Mouse (Mus musculus) naive thymus-derived CD4-positive, alpha-beta T cell, adult 5 months (primary cell): Measurements from ENCODE around the gene Zfp799. TPM values are rescaled to one million over a fixed set of nuclear protein-coding genes. Genes with fewer than 3 reads are reported as not detected.

Source experiments
- polyA plus RNA-seq: library from polyadenylated mRNA; unstranded; fragments of 100-300 nt; shearing (Covaris generic); gene quantifications from one replicate; pipeline ENCODE4 v1.2.1, GENCODE M21; 2017

The Zfp799 gene
- 5.1 TPM for polyA plus RNA-seq

GRCm38 (mm10) chr17:32829540-32830417, at the start of gene Zfp799:
TSS of gene Zfp799 (minus strand) at chr17:32830261.

GRCm38 (mm10) chr17:32809544-32810374, 20.3 kb downstream of the Zfp799 start, which contains the start of gene Zfp811:
TSS of gene Zfp811 (minus strand) at chr17:32809931.

GRCm38 (mm10) chr17:32788094-32788559, 41.9 kb downstream of the Zfp799 start, which contains the start of gene Zfp871:
TSS of gene Zfp871 (minus strand) at chr17:32788287.

Other genes with a start within 250 kb of the Zfp799 start
- not detected for gene Cyp4f37, start 209.0 kb downstream of the Zfp799 start, polyA plus RNA-seq
- not detected for gene Cyp4f40, start 171.4 kb downstream of the Zfp799 start, polyA plus RNA-seq
- gene Cyp4f15, start 144.6 kb downstream of the Zfp799 start, polyA plus RNA-seq: not detected
- gene Zfp871, start 42.0 kb downstream of the Zfp799 start, polyA plus RNA-seq: 42.9 TPM
- not detected for gene Zfp811, start 20.3 kb downstream of the Zfp799 start, polyA plus RNA-seq
- 0.06 TPM for gene Zfp870, start 61.4 kb upstream of the Zfp799 start, polyA plus RNA-seq
- gene Cyp4f14, start 87.1 kb upstream of the Zfp799 start, polyA plus RNA-seq: not detected
- gene Cyp4f13, start 117.1 kb upstream of the Zfp799 start, polyA plus RNA-seq: 54.0 TPM
- gene Zfp472, start 135.6 kb upstream of the Zfp799 start, polyA plus RNA-seq: 24.2 TPM
- gene Zfp952, start 162.9 kb upstream of the Zfp799 start, polyA plus RNA-seq: 12.2 TPM
- 2.1 TPM for gene Zfp763, start 203.1 kb upstream of the Zfp799 start, polyA plus RNA-seq
- gene 4921501E09Rik, start 237.8 kb upstream of the Zfp799 start, polyA plus RNA-seq: not detected